Mouse (Mus musculus) hindbrain, embryonic 16.5 days (tissue): ENCODE data around the gene Acot11. TPM values are rescaled to one million over a fixed set of nuclear protein-coding genes. Genes with fewer than 3 reads are reported as not detected.

Source experiments
- ATAC-seq: fragments of 200-750 bp; cut with Nextera tagmentation; 2 replicates; pipeline ENCODE4 v1.8.0; 2017; ENCODE audit warnings: moderate TSS enrichment, moderate library complexity
- H3K27ac ChIP-seq: fragments of 300-500 bp; sonication (generic); 2 replicates; pipeline ENCODE4 v1.5.1; 2014; ENCODE audit warnings: low read depth, mild to moderate bottlenecking, control low read depth, low read length, moderate library complexity
- H3K27me3 ChIP-seq: fragments of 300-500 bp; sonication (generic); replicated peaks from 2 replicates; pipeline ENCODE4 v1.6.1; 2014; ENCODE audit warnings: low read length; ENCODE audit not compliant: control insufficient read depth, insufficient read depth
- H3K36me3 ChIP-seq: fragments of 300-500 bp; sonication (generic); 2 replicates; pipeline ENCODE4 v1.6.1; 2014; ENCODE audit warnings: mild to moderate bottlenecking, low read length, moderate library complexity, mixed read lengths; ENCODE audit not compliant: control insufficient read depth, insufficient read depth
- H3K4me1 ChIP-seq: fragments of 300-500 bp; sonication (generic); 2 replicates; pipeline ENCODE4 v1.6.1; 2014; ENCODE audit warnings: low read depth, low read length; ENCODE audit not compliant: control insufficient read depth, insufficient read depth
- H3K4me2 ChIP-seq: fragments of 300-500 bp; sonication (generic); 2 replicates; pipeline ENCODE4 v1.6.1; 2014; ENCODE audit warnings: mild to moderate bottlenecking, low read length, control low read depth, moderate library complexity
- H3K4me3 ChIP-seq: fragments of 300-500 bp; sonication (generic); 2 replicates; pipeline ENCODE4 v1.5.1; 2014; ENCODE audit warnings: mild to moderate bottlenecking, low read length, control low read depth, moderate library complexity
- H3K9ac ChIP-seq: fragments of 300-500 bp; sonication (generic); 2 replicates; pipeline ENCODE4 v1.6.1; 2014; ENCODE audit warnings: low read depth, mild to moderate bottlenecking, control low read depth, low read length, moderate library complexity
- H3K9me3 ChIP-seq: fragments of 300-500 bp; sonication (generic); 2 replicates; pipeline ENCODE4 v1.6.1; 2014; ENCODE audit warnings: mild to moderate bottlenecking, low read length, moderate library complexity; ENCODE audit not compliant: control insufficient read depth
- WGBS: fragments of 180-500 bp; shearing (Covaris S2); extraction: QIAGEN DNeasy Blood & Tissue Kit; methylation state at CpG from one replicate; pipeline ENCODE4 v1.1.7; 2014; 5-methylcytosine and 5-hydroxymethylcytosine counted together
- polyA plus RNA-seq: library from polyadenylated mRNA; unstranded; fragments of >200 nt; fragmentation: Nextera tagmentation; extraction: Ambion mirVana; gene quantifications from 2 replicates; pipeline ENCODE4 v1.2.1, GENCODE M21; 2015

Acot11 gene
- polyA plus RNA-seq, 1 experiment from 2014 or later, result 2.7 TPM

DNA sequence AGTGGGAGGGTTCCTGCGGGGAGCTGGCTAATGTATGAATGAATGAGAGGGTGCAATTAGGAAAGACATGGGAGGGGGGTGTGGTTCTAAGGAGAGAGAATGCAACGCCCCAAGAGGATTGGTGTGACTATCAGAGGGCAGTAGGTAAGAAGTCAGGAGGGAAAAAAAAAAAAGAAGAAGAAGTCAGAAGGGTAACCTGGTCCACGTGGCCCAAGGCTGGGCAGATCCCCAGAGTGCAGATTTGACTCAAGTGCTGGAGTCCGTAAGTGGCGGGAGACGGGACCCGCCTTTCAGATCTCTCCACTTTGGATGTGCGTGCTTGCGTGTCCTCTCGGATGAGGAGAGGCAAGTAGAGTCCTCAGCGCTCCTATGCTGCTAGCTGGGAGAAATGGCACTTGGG, 16.2 kb downstream of the Acot11 start:
- H3K4me2 ChIP-seq, result no peak overlapping the region
- H3K27me3 ChIP-seq, result no peaks in the 10 kb centered on the region
- H3K4me3 ChIP-seq, result no peak overlapping the region
- no peak overlapping the region for H3K27ac ChIP-seq
- H3K36me3 ChIP-seq, result no peaks in the 10 kb centered on the region
- ATAC-seq, result no peak
- H3K9me3 ChIP-seq, result no peaks in the 10 kb centered on the region
- no peak overlapping the region for H3K9ac ChIP-seq
- WGBS, result 85% methylated on average over 11 of the region's 11 CpGs
- peaks cover 25% of the 10 kb centered on the region for H3K4me1 ChIP-seq

- H3K9me3 ChIP-seq, result no peaks in the 10 kb centered on the region
- no peak for ATAC-seq
- H3K9ac ChIP-seq, result no peak overlapping the region
- 53% methylated on average over 7 of the region's 7 CpGs for WGBS
- no peaks in the 10 kb centered on the region for H3K27me3 ChIP-seq
- peaks cover 25% of the 10 kb centered on the region for H3K4me1 ChIP-seq
- H3K36me3 ChIP-seq, result no peaks in the 10 kb centered on the region
- H3K4me2 ChIP-seq, result no peak overlapping the region
- no peak overlapping the region for H3K4me3 ChIP-seq
- H3K27ac ChIP-seq, result no peak overlapping the region; the same call in 1 of the 2 replicates
Observed at GRCm38 (mm10) chr4:106787830-106788229, 17.0 kb downstream of the Acot11 start.

DNA sequence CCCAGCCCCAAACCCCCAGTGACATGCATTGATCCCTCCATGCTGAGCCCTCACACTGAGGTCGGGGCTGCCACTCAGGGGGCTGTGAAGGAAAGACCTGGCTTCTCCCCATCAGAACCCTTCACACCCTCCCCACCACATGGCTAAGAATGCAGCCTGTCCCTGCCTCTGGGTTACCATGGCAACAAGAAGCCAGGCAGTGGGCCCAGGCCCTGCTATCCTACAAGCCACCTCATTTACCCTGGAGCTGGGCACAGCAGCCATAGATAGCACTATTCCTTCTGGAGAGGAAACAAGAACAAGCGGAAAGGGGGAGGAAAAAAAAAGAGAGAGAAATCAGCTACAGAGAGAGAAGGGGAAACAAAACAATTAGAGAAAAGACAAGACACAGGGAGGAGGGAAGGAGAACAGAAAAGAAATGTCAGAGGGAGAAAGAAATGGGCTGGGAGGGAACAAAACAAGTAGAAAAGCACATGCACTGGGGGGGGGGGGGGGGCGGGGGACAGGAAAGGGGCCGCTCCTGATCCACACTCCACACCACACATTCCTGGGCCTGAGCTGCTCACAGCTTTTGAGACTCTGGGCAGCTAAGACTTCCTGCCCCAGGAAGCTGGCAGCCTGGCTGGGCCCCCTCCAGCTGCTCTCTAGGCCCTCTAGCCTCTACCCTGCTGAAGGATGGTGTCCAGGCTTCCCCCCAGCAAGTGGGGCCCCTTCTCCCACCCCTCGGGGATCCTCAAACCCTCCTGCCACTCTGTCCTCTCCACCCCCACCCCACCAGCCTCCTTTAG, 18.9 kb downstream of the Acot11 start:
- peak; percentile 95 for ATAC-seq
- Histone ChIP-seq H3K36me3 (no peaks in the 10 kb centered on the region), H3K4me2 (no peak overlapping the region; the same call in 1 of the 2 replicates), H3K9me3 (no peaks in the 10 kb centered on the region), H3K4me1 (peaks cover 25% of the 10 kb centered on the region), H3K27ac (peak overlapping the region; percentile 86), H3K27me3 (no peaks in the 10 kb centered on the region), H3K9ac (peak overlapping the region; percentile 37), H3K4me3 (no peak overlapping the region)
- WGBS, result 4% methylated on average over 5 of the region's 5 CpGs

DNA sequence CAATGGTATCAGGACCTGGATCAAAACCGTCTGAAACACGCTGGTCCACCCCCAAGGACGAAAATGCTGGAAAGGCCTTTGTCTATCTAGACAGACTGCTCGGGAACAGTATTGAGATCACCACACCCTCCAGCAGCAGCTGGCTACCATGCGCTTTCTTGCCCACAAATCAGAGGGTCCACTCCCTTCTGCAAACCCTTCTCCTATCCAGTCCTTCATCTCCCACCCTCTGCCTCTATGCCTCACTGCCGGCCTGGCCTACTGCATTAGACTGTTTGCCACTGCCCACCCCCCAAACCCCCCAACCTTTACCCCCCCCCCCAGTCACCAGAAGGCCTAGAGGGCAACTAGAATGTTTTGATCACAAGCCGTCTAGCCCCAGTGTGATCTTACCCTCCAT, 19.5 kb downstream of the Acot11 start:
- Histone ChIP-seq H3K4me1 (peaks cover 25% of the 10 kb centered on the region), H3K9me3 (no peaks in the 10 kb centered on the region), H3K4me3 (no peak overlapping the region), H3K27me3 (no peaks in the 10 kb centered on the region), H3K36me3 (no peaks in the 10 kb centered on the region), H3K27ac (peak overlapping the region; percentile 86), H3K4me2 (no peak overlapping the region), H3K9ac (peak overlapping the region; percentile 11; the same call in 1 of the 2 replicates)
- peak; percentile 21 for ATAC-seq
- 49% methylated on average over 7 of the region's 7 CpGs for whole genome bisulfite sequencing

- Histone ChIP-seq H3K4me2 (no peak overlapping the region), H3K27me3 (no peaks in the 10 kb centered on the region), H3K4me1 (peaks cover 25% of the 10 kb centered on the region), H3K9ac (no peak overlapping the region), H3K27ac (no peak overlapping the region), H3K4me3 (no peak overlapping the region), H3K9me3 (no peaks in the 10 kb centered on the region), H3K36me3 (no peaks in the 10 kb centered on the region)
- ATAC-seq, result no peak
- 91% methylated on average over 7 of the region's 7 CpGs for WGBS
Observed at GRCm38 (mm10) chr4:106784806-106785205, 20.0 kb downstream of the Acot11 start.

- Histone ChIP-seq H3K9me3 (no peaks in the 10 kb centered on the region), H3K9ac (no peak overlapping the region), H3K36me3 (no peaks in the 10 kb centered on the region), H3K4me2 (no peak overlapping the region), H3K4me3 (no peak overlapping the region), H3K27me3 (no peaks in the 10 kb centered on the region), H3K4me1 (peaks cover 34% of the 10 kb centered on the region), H3K27ac (no peak overlapping the region)
- no peak for ATAC-seq
- 57% methylated on average over 10 of the region's 10 CpGs for WGBS
Observed at GRCm38 (mm10) chr4:106783137-106783536, 21.7 kb downstream of the Acot11 start.

GRCm38 (mm10) chr4:106780045-106780444, 24.8 kb downstream of the Acot11 start:
- H3K4me1 ChIP-seq, result peaks cover 29% of the 10 kb centered on the region
- no peaks in the 10 kb centered on the region for H3K9me3 ChIP-seq
- H3K27ac ChIP-seq, result no peak overlapping the region
- WGBS, result 10% methylated on average over 3 of the region's 3 CpGs
- no peaks in the 10 kb centered on the region for H3K36me3 ChIP-seq
- H3K4me3 ChIP-seq, result no peak overlapping the region
- ATAC-seq, result peak; percentile 66
- H3K9ac ChIP-seq, result no peak overlapping the region
- H3K4me2 ChIP-seq, result no peak overlapping the region
- no peaks in the 10 kb centered on the region for H3K27me3 ChIP-seq

DNA sequence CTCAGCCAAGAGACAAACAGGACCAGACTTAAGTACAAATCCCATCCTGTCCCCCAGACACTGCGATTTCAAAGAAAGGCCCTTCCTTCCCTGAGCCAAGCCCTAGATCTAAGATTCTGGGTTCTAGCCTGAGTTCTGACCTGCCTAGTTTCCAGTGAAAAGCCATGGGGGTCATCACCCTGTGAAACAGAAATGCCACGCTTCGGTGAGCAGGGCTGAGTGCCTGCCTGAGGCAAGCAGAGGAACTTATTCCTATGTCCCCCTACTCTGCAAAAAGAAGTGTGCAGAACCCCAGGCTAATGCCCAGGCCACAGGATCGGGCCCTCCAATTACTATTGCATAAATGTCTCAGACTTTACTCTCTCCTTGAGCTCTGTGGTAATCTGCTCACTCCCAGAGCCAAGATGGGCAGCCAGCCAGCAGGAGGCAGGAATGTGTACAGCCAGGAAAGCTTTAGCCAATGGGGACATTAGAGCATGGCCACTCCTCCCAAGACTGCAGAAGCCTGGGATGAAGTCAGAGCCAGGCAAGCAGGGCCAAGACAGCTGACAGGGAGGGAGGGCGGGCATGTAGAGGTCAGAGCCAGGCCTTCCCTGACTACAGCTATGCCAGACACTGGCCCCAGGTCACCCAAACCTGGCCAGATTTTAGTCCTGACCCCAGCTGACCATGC, 26.5 kb downstream of the Acot11 start:
- H3K4me3 ChIP-seq, result no peak overlapping the region
- WGBS, result 43% methylated on average over 5 of the region's 5 CpGs
- H3K9ac ChIP-seq, result peak overlapping the region; percentile 23
- H3K36me3 ChIP-seq, result no peaks in the 10 kb centered on the region
- H3K9me3 ChIP-seq, result no peaks in the 10 kb centered on the region
- H3K27me3 ChIP-seq, result no peaks in the 10 kb centered on the region
- peak; percentile 87 for ATAC-seq
- no peak overlapping the region for H3K4me2 ChIP-seq
- peaks cover 27% of the 10 kb centered on the region for H3K4me1 ChIP-seq
- H3K27ac ChIP-seq, result peak overlapping the region; percentile 75

DNA sequence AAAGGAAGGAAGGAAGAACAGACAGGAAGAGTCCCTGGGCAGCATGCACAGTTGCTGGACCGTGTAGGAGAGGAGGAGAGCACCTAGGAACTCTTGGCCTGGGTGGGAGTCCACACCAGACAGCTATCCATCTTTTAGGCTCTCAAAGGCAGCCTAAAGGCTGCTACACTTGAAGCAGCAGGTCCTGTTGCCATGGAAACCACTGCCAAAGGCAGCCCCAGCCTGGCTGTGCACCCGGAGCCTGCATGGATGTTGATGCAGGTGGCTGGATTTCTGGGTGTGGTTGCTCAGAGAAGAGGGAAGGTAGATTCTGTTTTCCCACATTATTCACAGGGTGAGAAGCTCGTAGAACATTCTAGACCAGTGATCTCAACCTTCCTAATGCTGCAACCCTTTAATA, 27.8 kb downstream of the Acot11 start:
- Histone ChIP-seq H3K4me2 (no peak overlapping the region), H3K4me1 (peaks cover 27% of the 10 kb centered on the region), H3K9ac (no peak overlapping the region), H3K9me3 (no peaks in the 10 kb centered on the region), H3K27me3 (no peaks in the 10 kb centered on the region), H3K4me3 (no peak overlapping the region), H3K27ac (peak overlapping the region; percentile 58), H3K36me3 (no peaks in the 10 kb centered on the region)
- ATAC-seq, result peak; percentile 68
- 19% methylated on average over 3 of the region's 3 CpGs for WGBS
